Mouse (Mus musculus) fat pad, adult 2 months (tissue): ENCODE measurements at regions not wholly inside any gene's neighbourhood (a gene's known extent, or its start where the extent isn't known, plus 50 kb on each side); places are given as distances from the start of the nearest gene placed in this dataset.

Source experiments
- DNase-seq: peaks from one replicate; pipeline ENCODE4 v3.0.0-alpha.2; 2011; ENCODE audit warnings: low read depth, low spot score; ENCODE audit errors: extremely low read depth

DNA sequence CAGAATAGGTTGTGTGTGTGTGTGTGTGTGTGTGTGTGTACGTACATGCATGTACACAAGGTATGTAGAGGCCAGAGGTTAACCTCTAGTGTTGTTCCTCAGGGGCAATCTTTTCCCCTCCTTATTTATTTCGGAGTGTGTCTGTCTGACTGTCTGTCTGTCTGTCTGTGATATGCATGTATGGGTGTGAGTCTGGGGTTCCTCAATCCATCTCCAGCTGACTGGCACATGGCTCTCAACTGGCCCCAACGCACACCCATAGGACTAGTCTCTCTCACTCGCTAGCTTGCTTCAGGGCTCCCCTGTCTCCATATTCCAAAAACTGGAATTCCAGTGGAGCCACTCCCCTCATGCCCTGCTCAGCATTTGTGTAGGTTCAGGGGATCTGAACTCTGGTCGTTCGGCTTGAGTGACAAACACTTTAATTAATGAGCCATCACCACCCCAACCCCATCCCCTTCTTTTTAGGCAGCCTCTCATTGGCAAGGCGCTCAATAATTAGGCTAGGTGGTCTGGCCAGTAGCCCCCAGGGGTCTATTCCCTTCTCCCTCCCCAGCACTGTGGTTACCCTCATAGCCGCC is 200.7 kb upstream of the Klf3 start:
- no peak for DNase-seq

DNA sequence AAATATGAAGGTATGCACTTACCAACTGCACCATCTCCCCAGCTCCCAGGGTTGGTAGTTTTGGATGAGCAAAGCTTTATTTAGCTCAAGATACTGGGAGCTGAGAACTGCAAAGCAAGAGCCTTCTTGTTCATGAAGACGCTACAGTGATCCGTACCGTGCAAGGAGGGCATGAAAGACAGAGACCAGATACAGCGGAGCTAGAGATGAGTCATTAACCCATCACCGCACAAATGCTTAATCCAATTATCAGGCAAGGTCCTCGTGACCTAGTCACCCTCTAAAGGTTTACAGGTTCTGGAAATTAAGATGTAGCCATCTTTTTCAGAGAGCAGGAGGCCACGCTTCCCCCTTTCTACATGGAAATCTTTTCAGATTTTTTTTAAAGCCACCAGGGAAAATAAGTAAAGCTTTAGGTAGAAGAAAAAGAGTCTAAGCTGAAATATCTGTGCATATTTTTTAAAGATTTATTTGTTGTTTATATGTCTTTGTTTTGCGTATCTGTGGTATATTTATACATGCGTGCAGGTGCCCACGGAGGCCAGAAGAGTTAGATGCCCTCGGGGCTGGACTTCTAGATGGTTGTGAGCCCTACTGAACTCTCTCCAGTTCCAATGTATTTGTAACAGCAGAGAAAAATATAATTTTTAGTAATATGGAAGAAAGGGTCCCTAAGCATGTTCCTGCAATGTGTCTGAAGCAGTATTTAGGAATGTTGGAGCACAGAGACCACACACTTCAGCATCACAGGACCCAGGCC is 200.0 kb upstream of the Klf3 start:
- no peak for DNase-seq

- DNase-seq: no peak
Observed at GRCm38 (mm10) chr5:64605171-64605570, 198.0 kb upstream of the Klf3 start.

DNA sequence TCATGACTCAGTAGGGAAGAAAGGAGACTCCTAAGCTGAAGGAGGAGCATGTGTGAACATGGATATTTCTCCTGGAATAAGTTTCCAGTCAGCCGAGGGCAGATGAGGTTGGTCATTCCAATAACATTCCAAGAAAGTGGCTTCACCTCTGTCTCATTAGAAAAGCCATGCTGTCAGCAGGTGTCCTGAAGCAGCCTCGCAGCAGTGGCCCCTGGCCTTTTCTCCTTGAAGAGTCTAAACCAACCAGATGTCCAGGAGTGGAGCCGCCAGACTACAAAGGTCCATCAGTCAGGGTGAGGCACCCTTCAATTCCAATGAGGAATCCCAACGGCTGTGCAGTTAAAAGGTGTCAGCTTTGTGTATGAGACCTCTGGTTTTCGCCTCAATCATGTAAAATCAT is 197.2 kb upstream of the Klf3 start:
- no peak for DNase-seq

- no peak for DNase-seq
Observed at GRCm38 (mm10) chr5:64609378-64610087, 193.7 kb upstream of the Klf3 start.

- DNase-seq: no peak
Observed at GRCm38 (mm10) chr5:64610146-64610545, 193.0 kb upstream of the Klf3 start.

DNA sequence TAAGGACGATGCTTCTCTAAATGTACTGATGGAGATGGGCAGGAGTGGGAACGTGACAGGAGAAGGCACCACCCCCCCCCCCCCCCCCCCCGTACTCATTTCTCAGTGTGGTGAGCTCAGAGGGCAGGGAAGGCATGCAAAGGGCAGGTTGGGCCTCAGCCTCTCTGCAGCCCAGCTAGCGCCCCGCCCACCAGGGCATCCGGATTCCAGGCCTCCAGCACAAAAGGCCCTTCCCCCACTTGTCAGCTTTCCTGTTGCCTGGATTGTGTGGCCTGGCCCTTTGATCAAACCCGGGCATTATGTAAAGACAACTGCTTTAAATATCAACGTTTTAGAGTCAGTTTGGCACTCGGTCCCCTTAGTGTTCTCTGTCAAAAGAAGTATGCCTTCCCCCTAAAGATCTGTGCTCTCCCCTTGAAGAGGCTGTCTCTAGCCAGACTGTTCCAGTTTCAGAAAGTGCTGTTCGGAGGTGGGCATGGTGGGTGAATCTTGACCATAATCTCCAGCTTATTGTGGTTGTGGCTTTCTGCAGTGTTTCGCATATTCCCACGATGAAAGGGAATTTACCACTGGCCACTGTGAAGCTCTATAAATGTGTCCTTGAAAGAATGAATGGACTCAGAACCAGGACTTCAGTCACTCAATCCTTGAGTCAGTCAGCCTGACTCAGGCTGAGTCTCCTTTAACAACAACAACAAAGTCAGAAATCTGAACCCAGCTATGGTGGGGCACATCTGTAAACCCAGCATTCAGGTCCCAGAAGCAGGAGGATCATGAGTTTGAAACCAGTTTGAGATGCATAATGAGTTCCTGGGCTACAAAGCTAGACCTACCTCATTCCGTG is 192.4 kb upstream of the Klf3 start:
- DNase-seq: no peak

DNA sequence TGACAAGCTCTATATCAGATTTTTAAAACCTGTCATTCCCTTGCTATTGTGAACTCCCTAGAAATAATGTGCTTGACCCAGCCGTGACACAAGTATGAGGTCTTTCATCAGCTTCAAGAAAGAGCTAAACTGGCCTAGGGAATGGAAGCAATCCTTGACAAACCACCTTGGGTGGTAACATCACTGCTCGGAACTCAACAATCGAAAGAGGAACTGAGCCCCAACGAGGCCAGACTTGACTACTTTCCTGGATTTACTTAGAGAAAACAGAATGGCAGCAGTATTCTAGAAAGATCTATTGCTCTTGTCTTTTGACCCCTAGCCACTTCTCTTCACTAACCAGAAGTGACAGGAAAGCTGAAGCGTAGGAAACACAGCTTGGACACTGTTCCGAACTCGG is 191.2 kb upstream of the Klf3 start:
- DNase-seq: no peak

- DNase-seq: no peak
Observed at GRCm38 (mm10) chr5:64613696-64614095, 189.5 kb upstream of the Klf3 start.

DNA sequence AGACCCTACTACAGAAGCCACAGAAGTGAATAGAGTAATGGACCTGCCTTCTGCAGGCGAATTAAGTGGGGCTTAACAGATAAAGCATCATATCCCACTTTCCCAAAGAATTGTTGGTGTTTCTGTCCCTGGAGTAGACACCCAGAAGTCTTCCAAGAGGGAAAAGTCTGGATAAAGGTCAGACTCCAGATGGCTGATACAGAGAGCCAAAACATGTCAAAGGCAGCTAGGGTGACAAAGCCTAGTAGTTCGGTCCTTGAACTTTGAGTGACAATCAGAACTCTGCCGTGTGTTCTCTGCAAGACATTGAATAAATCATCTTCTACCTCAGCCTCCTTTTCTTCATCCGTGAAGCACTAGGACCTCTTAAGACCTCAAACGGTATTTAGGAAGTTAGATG is 185.1 kb upstream of the Klf3 start:
- no peak for DNase-seq

DNA sequence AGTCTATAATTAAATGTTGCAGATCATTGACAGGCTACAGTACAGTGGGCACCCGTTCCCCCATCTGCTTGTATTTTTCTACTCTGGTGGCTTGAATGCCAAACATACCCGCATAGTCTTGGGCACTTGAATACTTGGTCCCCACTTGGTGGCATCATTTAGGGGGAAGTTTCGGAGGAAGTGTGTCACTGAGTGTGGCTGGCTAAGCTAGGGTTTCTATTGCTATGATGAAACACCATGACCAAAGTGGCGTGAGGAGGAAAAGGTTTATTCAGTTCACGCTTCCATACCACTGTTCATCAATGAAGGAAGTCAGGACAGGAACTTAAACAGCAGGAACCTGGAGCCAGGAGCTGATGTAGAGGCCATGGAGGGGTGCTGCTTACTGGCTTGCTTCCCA is 183.4 kb upstream of the Klf3 start:
- no peak for DNase-seq

- no peak for DNase-seq
Observed at GRCm38 (mm10) chr5:64620726-64621125, 182.5 kb upstream of the Klf3 start.

GRCm38 (mm10) chr5:64621386-64621785 is 181.8 kb upstream of the Klf3 start:
- no peak for DNase-seq

DNA sequence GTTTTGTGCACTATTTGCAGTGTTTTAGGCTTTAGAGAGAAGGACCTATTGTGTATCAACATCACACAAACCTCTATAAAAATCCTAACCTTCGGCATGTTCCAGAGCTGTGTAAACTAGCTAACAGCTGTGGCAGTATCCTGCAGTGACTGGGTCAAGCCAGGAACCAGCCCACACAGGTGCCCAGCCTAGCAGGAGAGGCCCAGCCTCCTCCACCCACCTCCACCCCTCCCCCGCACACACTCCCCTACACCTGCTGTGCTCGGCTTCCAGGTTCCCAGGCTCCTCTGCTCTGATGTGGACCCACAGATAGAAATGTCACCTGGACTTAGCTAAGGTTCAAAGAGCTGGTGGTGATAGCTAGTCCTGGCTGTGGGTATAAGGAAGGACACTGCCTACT is 179.5 kb upstream of the Klf3 start:
- DNase-seq: no peak

GRCm38 (mm10) chr5:64624205-64624604 is 179.0 kb upstream of the Klf3 start:
- no peak for DNase-seq

DNA sequence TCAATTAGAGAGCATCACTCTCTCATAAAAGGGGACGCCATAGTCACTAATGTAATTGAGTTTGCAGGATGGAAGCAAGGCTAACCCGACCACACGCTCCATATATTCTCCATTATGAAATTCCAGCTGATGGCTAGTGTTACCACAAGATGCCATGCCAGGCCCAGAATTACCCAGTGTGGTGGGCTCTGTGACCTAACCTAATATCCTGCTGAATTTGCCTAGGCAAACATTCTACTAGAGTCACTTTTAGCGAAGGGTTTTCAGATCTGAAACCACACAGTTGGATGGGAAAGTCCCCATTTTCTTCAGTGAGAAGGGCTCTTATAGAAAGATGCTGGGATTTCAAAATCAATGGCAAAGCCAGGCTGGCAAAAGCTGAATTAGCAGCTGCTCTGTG is 177.8 kb upstream of the Klf3 start:
- DNase-seq: no peak

- DNase-seq: peak; percentile 80
Observed at GRCm38 (mm10) chr5:64625841-64626298, 177.3 kb upstream of the Klf3 start.

DNA sequence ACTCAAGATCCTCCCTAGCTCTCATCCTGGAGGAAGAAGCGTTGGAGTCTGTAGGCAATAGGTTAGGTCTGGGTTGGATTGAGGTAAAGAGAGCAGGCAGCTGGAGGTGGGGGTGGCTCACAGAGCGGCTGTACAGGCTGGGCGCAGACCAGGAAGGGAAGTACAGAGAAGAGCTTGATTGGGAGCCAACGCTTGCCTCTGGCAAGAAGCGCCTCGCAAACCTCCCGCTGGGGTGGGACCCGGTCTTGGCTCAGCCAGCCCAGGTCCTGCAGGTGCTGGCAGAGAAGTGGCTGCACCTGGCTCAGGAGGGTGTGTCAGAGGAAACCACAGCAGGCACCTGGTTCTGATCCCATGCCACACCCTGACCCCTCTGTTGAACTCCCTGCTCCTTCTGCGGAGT is 176.8 kb upstream of the Klf3 start:
- DNase-seq: peak; percentile 59

- DNase-seq: peak; percentile 11
Observed at GRCm38 (mm10) chr5:64630582-64630981, 172.6 kb upstream of the Klf3 start.

DNA sequence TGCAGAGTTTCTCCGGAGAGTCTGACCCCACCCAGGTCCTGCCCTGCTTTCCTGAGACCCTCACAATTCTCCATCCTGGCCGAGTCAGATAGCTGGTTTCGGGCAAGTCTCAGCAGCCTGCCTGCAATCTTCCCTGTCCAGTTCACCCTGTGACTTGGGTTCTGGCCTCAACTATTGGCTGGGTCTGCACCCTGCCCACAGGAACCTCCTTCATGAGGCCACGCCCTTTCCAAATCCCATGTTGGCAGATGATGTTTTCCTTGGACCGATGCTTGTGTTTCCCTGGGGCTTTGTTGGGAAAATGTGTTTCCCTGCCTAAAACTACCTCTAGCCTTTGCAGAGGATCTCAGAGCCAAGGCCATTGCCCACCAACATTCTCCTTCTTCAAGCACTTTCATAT is 171.0 kb upstream of the Klf3 start:
- peak; percentile 67 for DNase-seq

GRCm38 (mm10) chr5:64634008-64634407 is 169.2 kb upstream of the Klf3 start:
- DNase-seq: no peak
